Mouse (Mus musculus): Measurements from ENCODE around the gene Pla1a. TPM values are rescaled to one million over a fixed set of nuclear protein-coding genes. Genes with fewer than 3 reads are reported as not detected.
A peak's percentile ranks its signal among the peaks of the same experiment; 100 is the strongest.

Gene Pla1a
- polyA plus RNA-seq, 1 experiment: 0.37 TPM

- no peak for TF ChIP-seq CTCF (IDR thresholded peaks at IDR 0.05; ENCODE audit: borderline replicate concordance, extremely low read depth, insufficient read depth, insufficient read length)
- TF ChIP-seq POLR2A (IDR thresholded peaks at IDR 0.05; ENCODE audit: borderline replicate concordance, extremely low read depth, insufficient read depth, insufficient read length, poor library complexity, severe bottlenecking): no peak
- DNase-seq (ENCODE audit: low read depth): no peak
These were observed 61.1 kb downstream of the Pla1a start for GRCm38 (mm10) chr16:38371705-38372296.

- no peak for TF ChIP-seq CTCF (IDR thresholded peaks at IDR 0.05; ENCODE audit: borderline replicate concordance, extremely low read depth, insufficient read depth, insufficient read length)
- no peak for TF ChIP-seq POLR2A (IDR thresholded peaks at IDR 0.05; ENCODE audit: borderline replicate concordance, extremely low read depth, insufficient read depth, insufficient read length, poor library complexity, severe bottlenecking)
- no peak for DNase-seq (ENCODE audit: low read depth)
These were observed 62.1 kb downstream of the Pla1a start for GRCm38 (mm10) chr16:38370633-38371374.

GRCm38 (mm10) chr16:38369992-38370484, 62.9 kb downstream of the Pla1a start:
- TF ChIP-seq POLR2A (IDR thresholded peaks at IDR 0.05; ENCODE audit: borderline replicate concordance, extremely low read depth, insufficient read depth, insufficient read length, poor library complexity, severe bottlenecking) (no peak), CTCF (IDR thresholded peaks at IDR 0.05; ENCODE audit: borderline replicate concordance, extremely low read depth, insufficient read depth, insufficient read length) (no peak)
- no peak for DNase-seq (ENCODE audit: low read depth)

- no peak for TF ChIP-seq POLR2A (IDR thresholded peaks at IDR 0.05; ENCODE audit: borderline replicate concordance, extremely low read depth, insufficient read depth, insufficient read length, poor library complexity, severe bottlenecking)
- TF ChIP-seq CTCF (IDR thresholded peaks at IDR 0.05; ENCODE audit: borderline replicate concordance, extremely low read depth, insufficient read depth, insufficient read length): no peak
- no peak for DNase-seq (ENCODE audit: low read depth)
These were observed 63.5 kb downstream of the Pla1a start for GRCm38 (mm10) chr16:38369431-38369830.

GRCm38 (mm10) chr16:38369000-38369399, 63.9 kb downstream of the Pla1a start:
- no peak for DNase-seq (ENCODE audit: low read depth)

GRCm38 (mm10) chr16:38368336-38368735, 64.6 kb downstream of the Pla1a start:
- TF ChIP-seq CTCF (IDR thresholded peaks at IDR 0.05; ENCODE audit: borderline replicate concordance, extremely low read depth, insufficient read depth, insufficient read length): no peak
- TF ChIP-seq POLR2A (IDR thresholded peaks at IDR 0.05; ENCODE audit: borderline replicate concordance, extremely low read depth, insufficient read depth, insufficient read length, poor library complexity, severe bottlenecking): no peak
- peak; percentile 23 for DNase-seq (ENCODE audit: low read depth)

More at GRCm38 (mm10) chr16:38369000-38369399, 63.9 kb downstream of the Pla1a start:
- TF ChIP-seq POLR2A (IDR thresholded peaks at IDR 0.05; ENCODE audit: borderline replicate concordance, extremely low read depth, insufficient read depth, insufficient read length, poor library complexity, severe bottlenecking): no peak
- TF ChIP-seq CTCF (IDR thresholded peaks at IDR 0.05; ENCODE audit: borderline replicate concordance, extremely low read depth, insufficient read depth, insufficient read length): no peak

- TF ChIP-seq CTCF (IDR thresholded peaks at IDR 0.05; ENCODE audit: borderline replicate concordance, extremely low read depth, insufficient read depth, insufficient read length): no peak
- TF ChIP-seq POLR2A (IDR thresholded peaks at IDR 0.05; ENCODE audit: borderline replicate concordance, extremely low read depth, insufficient read depth, insufficient read length, poor library complexity, severe bottlenecking): no peak
- DNase-seq (ENCODE audit: low read depth): no peak
These were observed 66.7 kb downstream of the Pla1a start for GRCm38 (mm10) chr16:38366231-38366630.

GRCm38 (mm10) chr16:38365390-38365789, 67.6 kb downstream of the Pla1a start:
- TF ChIP-seq POLR2A (IDR thresholded peaks at IDR 0.05; ENCODE audit: borderline replicate concordance, extremely low read depth, insufficient read depth, insufficient read length, poor library complexity, severe bottlenecking): no peak
- TF ChIP-seq CTCF (IDR thresholded peaks at IDR 0.05; ENCODE audit: borderline replicate concordance, extremely low read depth, insufficient read depth, insufficient read length): no peak
- no peak for DNase-seq (ENCODE audit: low read depth)

GRCm38 (mm10) chr16:38363657-38364056, 69.3 kb downstream of the Pla1a start:
- TF ChIP-seq POLR2A (IDR thresholded peaks at IDR 0.05; ENCODE audit: borderline replicate concordance, extremely low read depth, insufficient read depth, insufficient read length, poor library complexity, severe bottlenecking): no peak
- TF ChIP-seq CTCF (IDR thresholded peaks at IDR 0.05; ENCODE audit: borderline replicate concordance, extremely low read depth, insufficient read depth, insufficient read length): no peak
- DNase-seq (ENCODE audit: low read depth): no peak

- no peak for TF ChIP-seq POLR2A (IDR thresholded peaks at IDR 0.05; ENCODE audit: borderline replicate concordance, extremely low read depth, insufficient read depth, insufficient read length, poor library complexity, severe bottlenecking)
- TF ChIP-seq CTCF (IDR thresholded peaks at IDR 0.05; ENCODE audit: borderline replicate concordance, extremely low read depth, insufficient read depth, insufficient read length): no peak
These were observed 69.7 kb downstream of the Pla1a start for GRCm38 (mm10) chr16:38363256-38363595.

GRCm38 (mm10) chr16:38362493-38363255, 70.3 kb downstream of the Pla1a start:
- TF ChIP-seq CTCF (IDR thresholded peaks at IDR 0.05; ENCODE audit: borderline replicate concordance, extremely low read depth, insufficient read depth, insufficient read length) (no peak), POLR2A (IDR thresholded peaks at IDR 0.05; ENCODE audit: borderline replicate concordance, extremely low read depth, insufficient read depth, insufficient read length, poor library complexity, severe bottlenecking) (no peak)
- DNase-seq (ENCODE audit: low read depth): no peak

More at GRCm38 (mm10) chr16:38363256-38363595, 69.7 kb downstream of the Pla1a start:
- no peak for DNase-seq (ENCODE audit: low read depth)

All from brain, embryonic 14.5 days (tissue).